Mouse (Mus musculus) hindbrain, postnatal 0 days (tissue): ENCODE data around the gene Ptpn14. TPM values are rescaled to one million over a fixed set of nuclear protein-coding genes. Genes with fewer than 3 reads are reported as not detected.
A peak's percentile ranks its signal among the peaks of the same experiment; 100 is the strongest.

Experiments
- ATAC-seq: fragments of 200-750 bp; cut with Nextera tagmentation; 2 replicates; pipeline ENCODE4 v1.8.0; 2017; ENCODE audit warnings: mild to moderate bottlenecking, moderate TSS enrichment, moderate library complexity
- DNase-seq: peaks from one replicate; pipeline ENCODE4 v3.0.0-alpha.2; 2015; ENCODE audit warnings: low spot score
- H3K27ac ChIP-seq: fragments of 300-500 bp; sonication (generic); 2 replicates; pipeline ENCODE4 v1.5.1; 2014; ENCODE audit warnings: mild to moderate bottlenecking
- H3K27me3 ChIP-seq: fragments of 300-500 bp; sonication (generic); 2 replicates; pipeline ENCODE4 v1.6.1; 2014; ENCODE audit warnings: low read length, mixed read lengths; ENCODE audit not compliant: insufficient read depth
- H3K36me3 ChIP-seq: fragments of 300-500 bp; sonication (generic); 2 replicates; pipeline ENCODE4 v1.6.1; 2014; ENCODE audit warnings: low read length, mixed read lengths; ENCODE audit not compliant: insufficient read depth
- H3K4me1 ChIP-seq: fragments of 300-500 bp; sonication (generic); 2 replicates; pipeline ENCODE4 v1.6.1; 2014; ENCODE audit warnings: antibody characterized with exemption, low read length, mixed read lengths; ENCODE audit not compliant: insufficient read depth
- H3K4me2 ChIP-seq: fragments of 300-500 bp; sonication (generic); 2 replicates; pipeline ENCODE4 v1.6.1; 2014; ENCODE audit warnings: low read depth, mild to moderate bottlenecking, low read length, moderate library complexity, mixed read lengths
- H3K4me3 ChIP-seq: fragments of 300-500 bp; sonication (generic); 2 replicates; pipeline ENCODE4 v1.5.1; 2014; ENCODE audit warnings: low read length
- H3K9ac ChIP-seq: fragments of 300-500 bp; sonication (generic); replicated peaks from 2 replicates; pipeline ENCODE4 v1.6.1; 2014; ENCODE audit warnings: mild to moderate bottlenecking, low read length, moderate library complexity, mixed read lengths
- H3K9me3 ChIP-seq: fragments of 300-500 bp; sonication (generic); 2 replicates; pipeline ENCODE4 v1.6.1; 2016; ENCODE audit warnings: low read length, mixed read lengths
- CTCF ChIP-seq: IDR thresholded peaks from 2 replicates; pipeline ENCODE4 v1.5.1; 2016; ENCODE audit warnings: antibody characterized with exemption, control low read depth, low read depth
- WGBS: fragments of 180-500 bp; shearing (Covaris S2); extraction: QIAGEN DNeasy Blood & Tissue Kit; methylation state at CpG from one replicate; pipeline ENCODE4 v1.1.7; 2014; 5-methylcytosine and 5-hydroxymethylcytosine counted together
- polyA plus RNA-seq: library from polyadenylated mRNA; unstranded; fragments of >200 nt; fragmentation: Nextera tagmentation; extraction: Ambion mirVana; gene quantifications from 2 replicates; pipeline ENCODE4 v1.2.1, GENCODE M21; 2015
- total RNA-seq: library from RNA; depleted of rRNA; stranded (reverse); fragments of >200 nt; gene quantifications from 2 replicates; pipeline ENCODE4 v1.2.3, GENCODE M21; 2014

The Ptpn14 gene
- total and polyA plus RNA-seq, 2 experiments from 2014 or later, result 1.4 to 8.2 TPM

GRCm38 (mm10) chr1:189871625-189872024 is 143.6 kb downstream of the Ptpn14 start:
- no peak for ATAC-seq
- no peaks in the 10 kb centered on the region for H3K36me3 ChIP-seq
- 82% methylated on average over 8 of the region's 8 CpGs for WGBS
- no peak overlapping the region for H3K27ac ChIP-seq
- no peak overlapping the region for H3K4me3 ChIP-seq
- H3K9ac ChIP-seq, result no peak overlapping the region
- H3K4me2 ChIP-seq, result no peak overlapping the region
- H3K4me1 ChIP-seq, result no peaks in the 10 kb centered on the region
- DNase-seq, result no peak
- TF ChIP-seq CTCF, result no peak
- no peaks in the 10 kb centered on the region for H3K27me3 ChIP-seq
- H3K9me3 ChIP-seq, result no peaks in the 10 kb centered on the region

GRCm38 (mm10) chr1:189872050-189872449 is 144.0 kb downstream of the Ptpn14 start:
- Histone ChIP-seq H3K9ac (no peak overlapping the region), H3K4me1 (no peaks in the 10 kb centered on the region), H3K27ac (no peak overlapping the region), H3K36me3 (no peaks in the 10 kb centered on the region), H3K4me3 (no peak overlapping the region), H3K27me3 (no peaks in the 10 kb centered on the region), H3K4me2 (no peak overlapping the region), H3K9me3 (no peaks in the 10 kb centered on the region)
- DNase-seq (no peak), ATAC-seq (no peak)
- 54% methylated on average over 4 of the region's 4 CpGs for WGBS
- no peak for TF ChIP-seq CTCF

GRCm38 (mm10) chr1:189873591-189873990 is 145.5 kb downstream of the Ptpn14 start:
- ATAC-seq (no peak), DNase-seq (no peak)
- WGBS, result 71% methylated on average over 8 of the region's 8 CpGs
- H3K4me1 ChIP-seq, result no peaks in the 10 kb centered on the region
- no peaks in the 10 kb centered on the region for H3K36me3 ChIP-seq
- H3K27ac ChIP-seq, result no peak overlapping the region
- H3K4me2 ChIP-seq, result no peak overlapping the region
- no peaks in the 10 kb centered on the region for H3K9me3 ChIP-seq
- TF ChIP-seq CTCF, result no peak
- H3K9ac ChIP-seq, result no peak overlapping the region
- H3K27me3 ChIP-seq, result no peaks in the 10 kb centered on the region
- no peak overlapping the region for H3K4me3 ChIP-seq

- Histone ChIP-seq H3K9me3 (no peaks in the 10 kb centered on the region), H3K9ac (no peak overlapping the region), H3K4me1 (peaks cover 6% of the 10 kb centered on the region; the same call in 1 of the 2 replicates), H3K36me3 (no peaks in the 10 kb centered on the region), H3K27ac (no peak overlapping the region), H3K27me3 (no peaks in the 10 kb centered on the region), H3K4me3 (no peak overlapping the region), H3K4me2 (no peak overlapping the region)
- TF ChIP-seq CTCF, result no peak
- ATAC-seq (no peak), DNase-seq (no peak)
- 38% methylated on average over 6 of the region's 6 CpGs for WGBS
These were observed 147.4 kb downstream of the Ptpn14 start for GRCm38 (mm10) chr1:189875439-189875861.

- Histone ChIP-seq H3K27ac (no peak overlapping the region), H3K9me3 (no peaks in the 10 kb centered on the region), H3K4me1 (peaks cover 6% of the 10 kb centered on the region; the same call in 1 of the 2 replicates), H3K4me3 (no peak overlapping the region), H3K36me3 (no peaks in the 10 kb centered on the region), H3K4me2 (no peak overlapping the region), H3K27me3 (no peaks in the 10 kb centered on the region), H3K9ac (no peak overlapping the region)
- ATAC-seq, result no peak
- WGBS, result 79% methylated on average over 8 of the region's 8 CpGs
- DNase-seq, result no peak
- no peak for TF ChIP-seq CTCF
These were observed 148.1 kb downstream of the Ptpn14 start for GRCm38 (mm10) chr1:189876162-189876561.

- H3K4me1 ChIP-seq, result peaks cover 6% of the 10 kb centered on the region; the same call in 1 of the 2 replicates
- ATAC-seq, result peak; percentile 55; the same call in 1 of the 2 replicates
- no peak overlapping the region for H3K9ac ChIP-seq
- no peak overlapping the region for H3K4me2 ChIP-seq
- no peaks in the 10 kb centered on the region for H3K27me3 ChIP-seq
- no peaks in the 10 kb centered on the region for H3K36me3 ChIP-seq
- peak; percentile 49 for DNase-seq
- no peaks in the 10 kb centered on the region for H3K9me3 ChIP-seq
- WGBS, result 61% methylated on average over 2 of the region's 2 CpGs
- no peak overlapping the region for H3K27ac ChIP-seq
- no peak overlapping the region for H3K4me3 ChIP-seq
- peak; percentile 57 for TF ChIP-seq CTCF
These were observed 151.1 kb downstream of the Ptpn14 start for GRCm38 (mm10) chr1:189879212-189879611.

GRCm38 (mm10) chr1:189879965-189880364 is 151.9 kb downstream of the Ptpn14 start:
- no peak for ATAC-seq
- Histone ChIP-seq H3K36me3 (no peaks in the 10 kb centered on the region), H3K9me3 (no peaks in the 10 kb centered on the region), H3K4me2 (no peak overlapping the region), H3K4me3 (no peak overlapping the region), H3K27ac (no peak overlapping the region), H3K4me1 (peaks cover 6% of the 10 kb centered on the region; the same call in 1 of the 2 replicates), H3K9ac (no peak overlapping the region), H3K27me3 (no peaks in the 10 kb centered on the region)
- WGBS, result 50% methylated on average over 8 of the region's 8 CpGs
- no peak for TF ChIP-seq CTCF
- DNase-seq, result peak; percentile 27
